ENCODE assay signal across 22 mouse cellular contexts in genomic region chr5:44162786-44163185, GRCm38 (mm10).
DNase-seq lines count a peak whose midpoint lies in the region; TF ChIP-seq lines count a peak whose summit lies in the region.
"Had no signal": no experiment of that assay in that cellular context is flagged by ENCODE, and none has a peak within 500 bp of the region (broad histone marks: within the 10 kb centered on the region; RNA-seq: fewer than 3 reads in every experiment).

No protein-coding gene starts in this region.

- H3K36me3 ChIP-seq in CH12.LX (replicated peaks in 1 of 2; ENCODE audit: control insufficient read depth in 1 of 2, insufficient read depth in 1 of 2, low read length in 1 of 2) = no peaks in the 10 kb centered on the region
- no peaks in the 10 kb centered on the region for H3K36me3 ChIP-seq in splenic B cell, adult 2 months (ENCODE audit: control insufficient read depth, insufficient read depth, low read length, poor library complexity, severe bottlenecking)
- H3K36me3 ChIP-seq: embryonic facial prominence, embryonic 12.5 days; embryonic facial prominence, embryonic 15.5 days; heart, embryonic 12.5 days; heart, embryonic 15.5 days had no signal

- peaks cover 13 to 55% of the 10 kb centered on the region in 2 experiments for H3K4me1 ChIP-seq in CH12.LX (ENCODE audit: control insufficient read depth in 1 of 2, insufficient read depth in 2 of 2)
- H3K4me1 ChIP-seq: embryonic facial prominence, embryonic 12.5 days; embryonic facial prominence, embryonic 15.5 days; heart, embryonic 15.5 days had no signal

- no peak for TF ChIP-seq EP300 in CH12.LX (IDR thresholded peaks at IDR 0.05; ENCODE audit: low read length)

- no peak overlapping the region for H3K4me3 ChIP-seq in CH12.LX (replicated peaks in 1 of 3; ENCODE audit: low read depth in 2 of 3, low read length in 2 of 3, poor library complexity in 1 of 3)
- H3K4me3 ChIP-seq: embryonic facial prominence, embryonic 12.5 days; embryonic facial prominence, embryonic 15.5 days; gastrocnemius, adult 2 months; heart, embryonic 12.5 days; heart, embryonic 15.5 days had no signal

- no peaks in the 10 kb centered on the region for H3K27me3 ChIP-seq in CH12.LX (replicated peaks)
- H3K27me3 ChIP-seq in splenic B cell, adult 2 months (ENCODE audit: control insufficient read depth, insufficient read depth, low read length, poor library complexity, severe bottlenecking) = no peaks in the 10 kb centered on the region
- H3K27me3 ChIP-seq: embryonic facial prominence, embryonic 12.5 days; embryonic facial prominence, embryonic 15.5 days; heart, embryonic 12.5 days; heart, embryonic 15.5 days had no signal

- no peaks in the 10 kb centered on the region for H3K79me2 ChIP-seq in CH12.LX (replicated peaks; ENCODE audit: control insufficient read depth, extremely low read depth, insufficient read depth, poor library complexity, severe bottlenecking)

- no peak overlapping the region for H3K27ac ChIP-seq in CH12.LX (ENCODE audit: insufficient read depth, low read depth)
- H3K27ac ChIP-seq: embryonic facial prominence, embryonic 12.5 days; embryonic facial prominence, embryonic 15.5 days; gastrocnemius, adult 2 months; heart, embryonic 15.5 days; hindbrain, embryonic 14.5 days; hindbrain, postnatal 0 days had no signal

- in situ Hi-C loops in CH12.LX (cut with MboI; ENCODE audit: low pct_ligation_motif_present, low pct_unique_long_range_greater_than_20kb, low sequenced_read_pairs) = loop anchor here (10.0 kb wide), 2 partner anchors 52 to 92 kb away; no protein-coding TSS in a partner anchor

- no peak overlapping the region for H3K4me2 ChIP-seq in CH12.LX (ENCODE audit: insufficient read depth, low read depth, poor library complexity, severe bottlenecking)
- H3K4me2 ChIP-seq: embryonic facial prominence, embryonic 12.5 days; embryonic facial prominence, embryonic 15.5 days; heart, embryonic 12.5 days; heart, embryonic 15.5 days; hindbrain, embryonic 14.5 days had no signal

- peak in 1 of 2 experiments; percentile 12; a peak in 1 of 4 replicates for TF ChIP-seq CTCF in CH12.LX (conservative IDR thresholded peaks at IDR 0.05 in 1 of 2, IDR thresholded peaks at IDR 0.05 in 1 of 2; ENCODE audit: low read depth in 2 of 2, low read length in 2 of 2)

- TF ChIP-seq POLR2A in CH12.LX (IDR thresholded peaks at IDR 0.05; ENCODE audit: low read depth, low read length) = no peak

- TF ChIP-seq RAD21 in CH12.LX (IDR thresholded peaks at IDR 0.05; ENCODE audit: low read depth, low read length) = no peak

- dilution Hi-C loops in CH12.LX (cut with MboI; ENCODE audit: extremely low pct_ligation_motif_present, extremely low pct_unique_long_range_greater_than_20kb, low sequenced_read_pairs) = no loop called here

- peak; percentile 26 to 30 for DNase-seq in spleen, postnatal 36 days (ENCODE audit: low spot score in 2 of 2)
- DNase-seq in spleen, adult 18-20 months = no peak
- DNase-seq in CH12.LX (ENCODE audit: extremely low read depth) = peak; percentile 63
- DNase-seq in splenic B cell, adult 2 months (ENCODE audit: low read depth, low spot score) = peak; percentile 60
- no peak for DNase-seq in cerebellum, adult 11 months
- DNase-seq in right cerebral cortex, postnatal 10 days (ENCODE audit: low spot score in 2 of 2) = no peak
- DNase-seq: adrenal gland, adult 8-10 months; adrenal gland, postnatal 25 days; cerebellum, adult 2 months; cerebellum, adult 9-11 months; forebrain, postnatal 0 days; gastrocnemius, adult 2 months; gastrocnemius, postnatal 14 days; heart, adult 18-20 months; heart, postnatal 14 days; heart, postnatal 4 days had no signal

- H3K9ac ChIP-seq in CH12.LX (ENCODE audit: insufficient read depth, low read depth) = no peak overlapping the region
- H3K9ac ChIP-seq: embryonic facial prominence, embryonic 12.5 days; embryonic facial prominence, embryonic 15.5 days; forebrain, postnatal 0 days; heart, embryonic 12.5 days; heart, embryonic 15.5 days; hindbrain, embryonic 14.5 days had no signal

- H3K9me3 ChIP-seq in CH12.LX (replicated peaks; ENCODE audit: low read length) = no peaks in the 10 kb centered on the region
- H3K9me3 ChIP-seq: embryonic facial prominence, embryonic 12.5 days; embryonic facial prominence, embryonic 15.5 days; heart, embryonic 12.5 days; heart, embryonic 15.5 days had no signal

TF ChIP-seq in CH12.LX, 34 proteins besides CTCF, POLR2A, EP300 and RAD21:
- TF ChIP-seq SMC3 (IDR thresholded peaks at IDR 0.05; ENCODE audit: low read depth, low read length) = peak; percentile 16; the same call in 1 of the 2 replicates
- no peak for TF ChIP-seq MYC (IDR thresholded peaks at IDR 0.05; ENCODE audit: low read depth, low read length)
- no peak for TF ChIP-seq PAX5 (IDR thresholded peaks at IDR 0.05; ENCODE audit: low read length)
- TF ChIP-seq NELFE (IDR thresholded peaks at IDR 0.05; ENCODE audit: low read depth, low read length) = no peak
- TF ChIP-seq MXI1 (IDR thresholded peaks at IDR 0.05; ENCODE audit: low read depth, low read length) = no peak
- TF ChIP-seq ETS1 (conservative IDR thresholded peaks at IDR 0.05; ENCODE audit: low read depth, low read length) = peak; percentile 19; the same call in 1 of the 2 replicates

Comparison
In these comparisons a context has a peak if more than half of its experiments do, and no peak if none do; other contexts are left out.
1. DNase-seq: peak in spleen, postnatal 36 days (2 of 2), CH12.LX (single experiment) and splenic B cell, adult 2 months (single experiment); none in spleen, adult 18-20 months (0 of 2), cerebellum, adult 11 months (single experiment) and right cerebral cortex, postnatal 10 days (0 of 2).